Mouse (Mus musculus): ENCODE measurements at regions not wholly inside any gene's neighbourhood (a gene's known extent, or its start where the extent isn't known, plus 50 kb on each side); places are given as distances from the start of the nearest gene placed in this dataset.

DNA sequence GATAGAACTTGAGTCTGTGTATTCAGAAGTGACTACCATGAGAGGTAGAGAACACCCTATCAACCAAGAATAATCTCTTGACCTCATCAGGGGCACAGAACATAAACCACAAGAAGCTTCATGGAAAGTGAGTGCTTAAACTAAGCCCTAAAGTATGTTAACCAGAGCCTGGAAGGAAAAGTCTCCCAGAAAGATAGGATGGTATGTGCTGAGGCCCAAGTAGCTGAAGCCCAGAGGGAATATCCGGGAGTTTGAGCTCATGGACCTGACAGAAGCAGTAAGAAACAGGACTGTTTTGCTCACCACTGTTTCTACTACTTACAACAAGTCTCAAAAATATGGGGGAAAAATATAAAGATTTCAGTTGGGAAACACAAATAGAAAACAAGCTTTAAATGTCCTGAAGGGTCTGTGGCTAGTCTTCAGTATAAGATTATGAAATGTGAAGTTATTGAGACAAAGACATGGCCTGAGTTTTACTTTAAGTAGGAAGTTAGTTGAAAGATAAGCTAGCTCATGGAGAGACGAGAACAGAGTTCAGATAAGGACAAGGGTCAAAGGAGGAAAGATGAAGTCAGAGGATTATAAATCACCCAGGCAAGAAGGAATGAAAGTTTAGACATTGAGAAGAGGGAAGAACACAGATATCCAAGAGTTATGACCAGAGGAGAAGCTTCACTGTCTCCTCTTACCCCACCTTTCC is 315.8 kb upstream of the Tbl1xr1 start:
- Histone ChIP-seq H3K9me3 (ENCODE audit: control insufficient read depth, low read length) (no peaks in the 10 kb centered on the region), H3K9ac (replicated peaks; ENCODE audit: low read depth, low read length) (no peak overlapping the region), H3K27me3 (replicated peaks; ENCODE audit: control insufficient read depth, insufficient read depth, low read length) (no peaks in the 10 kb centered on the region), H3K4me2 (ENCODE audit: low read length) (no peak overlapping the region), H3K36me3 (ENCODE audit: control insufficient read depth, insufficient read depth) (no peaks in the 10 kb centered on the region), H3K4me1 (replicated peaks; ENCODE audit: control insufficient read depth, insufficient read depth, low read length) (no peaks in the 10 kb centered on the region), H3K27ac (ENCODE audit: low read length) (no peak overlapping the region), H3K4me3 (replicated peaks; ENCODE audit: low read length) (no peak overlapping the region)
- 82% methylated on average over 2 of the region's 2 CpGs for WGBS
- no peak for ATAC-seq

DNA sequence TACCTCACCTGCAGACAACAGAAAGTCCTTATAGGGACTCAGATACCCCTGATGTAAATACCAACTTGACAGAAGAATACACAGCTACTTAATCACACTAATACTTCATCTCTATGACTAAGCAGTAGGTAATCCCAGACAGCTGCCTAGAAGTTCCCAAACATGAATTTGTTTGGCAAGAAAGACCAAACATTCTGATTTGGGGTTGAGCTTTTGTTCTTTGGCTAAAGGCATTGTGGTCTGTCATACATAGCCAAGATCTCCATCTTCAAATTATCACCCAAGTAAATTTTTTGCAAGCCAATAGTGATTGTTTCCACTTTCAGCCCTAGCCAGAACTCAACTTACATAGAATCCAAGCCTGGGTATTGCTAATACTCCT is 315.2 kb upstream of the Tbl1xr1 start:
- H3K4me2 ChIP-seq (ENCODE audit: low read length) = no peak overlapping the region
- no peaks in the 10 kb centered on the region for H3K27me3 ChIP-seq (replicated peaks; ENCODE audit: control insufficient read depth, insufficient read depth, low read length)
- no peak overlapping the region for H3K9ac ChIP-seq (replicated peaks; ENCODE audit: low read depth, low read length)
- H3K4me1 ChIP-seq (replicated peaks; ENCODE audit: control insufficient read depth, insufficient read depth, low read length) = no peaks in the 10 kb centered on the region
- H3K9me3 ChIP-seq (ENCODE audit: control insufficient read depth, low read length) = no peaks in the 10 kb centered on the region
- H3K4me3 ChIP-seq (replicated peaks; ENCODE audit: low read length) = no peak overlapping the region
- H3K36me3 ChIP-seq (ENCODE audit: control insufficient read depth, insufficient read depth) = no peaks in the 10 kb centered on the region
- no peak for ATAC-seq
- H3K27ac ChIP-seq (ENCODE audit: low read length) = no peak overlapping the region

DNA sequence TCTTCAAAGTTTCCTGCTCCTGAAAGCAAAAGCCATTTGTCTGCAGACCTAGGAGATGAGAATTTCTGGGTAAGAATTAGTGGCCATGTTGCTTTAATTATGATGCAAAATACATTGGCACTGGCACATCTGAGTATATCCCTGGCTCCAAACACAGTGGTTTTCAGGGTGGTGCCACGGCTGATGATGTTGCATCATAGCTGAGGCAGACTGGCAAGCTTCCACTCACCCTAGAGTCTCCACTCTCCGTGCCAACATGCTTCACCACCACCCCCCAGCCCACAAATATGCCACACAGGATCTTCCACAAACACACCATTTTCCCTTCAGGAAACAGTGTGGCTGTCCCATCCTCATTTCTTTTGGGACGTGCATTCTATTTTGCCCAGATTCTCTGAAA is 314.5 kb upstream of the Tbl1xr1 start:
- H3K9ac ChIP-seq (replicated peaks; ENCODE audit: low read depth, low read length) = no peak overlapping the region
- no peaks in the 10 kb centered on the region for H3K4me1 ChIP-seq (replicated peaks; ENCODE audit: control insufficient read depth, insufficient read depth, low read length)
- no peak overlapping the region for H3K4me2 ChIP-seq (ENCODE audit: low read length)
- H3K27ac ChIP-seq (ENCODE audit: low read length) = no peak overlapping the region
- H3K36me3 ChIP-seq (ENCODE audit: control insufficient read depth, insufficient read depth) = no peaks in the 10 kb centered on the region
- H3K9me3 ChIP-seq (ENCODE audit: control insufficient read depth, low read length) = no peaks in the 10 kb centered on the region
- H3K27me3 ChIP-seq (replicated peaks; ENCODE audit: control insufficient read depth, insufficient read depth, low read length) = no peaks in the 10 kb centered on the region
- WGBS = 62% methylated on average over 3 of the region's 3 CpGs
- no peak overlapping the region for H3K4me3 ChIP-seq (replicated peaks; ENCODE audit: low read length)
- ATAC-seq = no peak

DNA sequence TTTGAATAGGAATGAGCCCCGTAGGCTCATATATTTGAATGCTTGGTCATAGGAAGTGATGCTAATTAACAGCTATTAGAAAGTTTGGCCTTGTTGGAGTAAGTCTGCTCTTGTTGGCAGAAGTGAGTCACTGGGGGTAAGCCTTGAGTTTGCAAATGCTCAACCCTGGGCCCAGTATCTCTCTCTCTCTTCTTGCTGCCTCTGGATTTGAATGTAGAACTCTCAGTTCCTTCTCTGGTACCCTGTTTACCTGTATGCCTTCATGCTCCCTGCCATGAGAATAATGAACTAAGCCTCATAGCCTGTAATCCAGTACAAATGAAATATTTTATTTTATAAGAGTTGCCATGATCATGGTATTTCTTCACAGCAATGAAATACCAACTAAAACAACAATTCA is 308.4 kb upstream of the Tbl1xr1 start:
- Histone ChIP-seq H3K27ac (ENCODE audit: low read length) (no peak overlapping the region), H3K4me1 (replicated peaks; ENCODE audit: control insufficient read depth, insufficient read depth, low read length) (no peaks in the 10 kb centered on the region), H3K9me3 (ENCODE audit: control insufficient read depth, low read length) (no peaks in the 10 kb centered on the region), H3K9ac (replicated peaks; ENCODE audit: low read depth, low read length) (no peak overlapping the region), H3K4me2 (ENCODE audit: low read length) (no peak overlapping the region), H3K36me3 (ENCODE audit: control insufficient read depth, insufficient read depth) (no peaks in the 10 kb centered on the region), H3K4me3 (replicated peaks; ENCODE audit: low read length) (no peak overlapping the region), H3K27me3 (replicated peaks; ENCODE audit: control insufficient read depth, insufficient read depth, low read length) (no peaks in the 10 kb centered on the region)
- WGBS = 94% methylated on average over 1 of the region's 1 CpGs
- no peak for ATAC-seq

DNA sequence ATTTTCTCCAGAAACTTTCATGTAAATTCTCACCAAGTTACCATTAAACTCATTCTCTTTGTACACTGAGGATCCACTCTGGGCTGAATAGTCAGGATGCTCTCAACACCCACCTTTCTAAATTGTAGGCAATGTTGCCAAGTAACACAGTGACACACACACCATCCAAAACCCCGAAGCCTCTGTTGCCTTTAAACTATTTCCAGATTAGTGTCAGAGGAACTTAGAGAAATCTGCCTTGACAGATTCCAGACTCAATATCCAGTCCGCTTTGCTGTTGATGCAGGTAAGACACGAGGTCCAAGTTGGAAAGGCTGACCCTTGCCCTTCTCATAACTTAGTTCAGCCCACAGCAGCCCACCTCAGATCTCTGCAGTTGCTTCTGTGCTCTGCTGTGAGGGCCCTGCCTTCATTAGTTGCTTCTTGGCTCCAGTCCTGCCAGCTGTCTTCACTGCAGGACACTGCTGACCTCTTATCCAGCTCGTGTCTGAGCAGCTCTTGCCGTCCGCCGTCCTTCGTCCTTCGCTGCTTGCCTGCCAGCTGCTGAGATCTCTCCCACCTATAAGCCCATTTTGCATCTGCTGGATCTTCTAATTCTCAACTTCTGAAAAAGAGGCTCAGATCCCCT is 306.4 kb upstream of the Tbl1xr1 start:
- WGBS = 56% methylated on average over 9 of the region's 9 CpGs

GRCm38 (mm10) chr3:21771752-21772298 is 304.6 kb upstream of the Tbl1xr1 start:
- H3K36me3 ChIP-seq (ENCODE audit: control insufficient read depth, insufficient read depth) = no peaks in the 10 kb centered on the region
- H3K4me2 ChIP-seq (ENCODE audit: low read length) = no peak overlapping the region
- no peaks in the 10 kb centered on the region for H3K27me3 ChIP-seq (replicated peaks; ENCODE audit: control insufficient read depth, insufficient read depth, low read length)
- ATAC-seq = no peak
- 80% methylated on average over 4 of the region's 4 CpGs for WGBS
- no peak overlapping the region for H3K9ac ChIP-seq (replicated peaks; ENCODE audit: low read depth, low read length)
- H3K27ac ChIP-seq (ENCODE audit: low read length) = no peak overlapping the region
- H3K4me1 ChIP-seq (replicated peaks; ENCODE audit: control insufficient read depth, insufficient read depth, low read length) = no peaks in the 10 kb centered on the region
- no peak overlapping the region for H3K4me3 ChIP-seq (replicated peaks; ENCODE audit: low read length)
- no peaks in the 10 kb centered on the region for H3K9me3 ChIP-seq (ENCODE audit: control insufficient read depth, low read length)

More for the DNA sequence above, 306.4 kb upstream of the Tbl1xr1 start:
- H3K27me3 ChIP-seq (replicated peaks; ENCODE audit: control insufficient read depth, insufficient read depth, low read length) = no peaks in the 10 kb centered on the region
- H3K36me3 ChIP-seq (ENCODE audit: control insufficient read depth, insufficient read depth) = no peaks in the 10 kb centered on the region
- no peaks in the 10 kb centered on the region for H3K9me3 ChIP-seq (ENCODE audit: control insufficient read depth, low read length)
- no peak overlapping the region for H3K9ac ChIP-seq (replicated peaks; ENCODE audit: low read depth, low read length)
- no peak for ATAC-seq
- no peak overlapping the region for H3K4me2 ChIP-seq (ENCODE audit: low read length)
- no peak overlapping the region for H3K27ac ChIP-seq (ENCODE audit: low read length)
- no peaks in the 10 kb centered on the region for H3K4me1 ChIP-seq (replicated peaks; ENCODE audit: control insufficient read depth, insufficient read depth, low read length)
- H3K4me3 ChIP-seq (replicated peaks; ENCODE audit: low read length) = no peak overlapping the region

GRCm38 (mm10) chr3:21774172-21774842 is 302.1 kb upstream of the Tbl1xr1 start:
- 90% methylated on average over 4 of the region's 4 CpGs for WGBS

DNA sequence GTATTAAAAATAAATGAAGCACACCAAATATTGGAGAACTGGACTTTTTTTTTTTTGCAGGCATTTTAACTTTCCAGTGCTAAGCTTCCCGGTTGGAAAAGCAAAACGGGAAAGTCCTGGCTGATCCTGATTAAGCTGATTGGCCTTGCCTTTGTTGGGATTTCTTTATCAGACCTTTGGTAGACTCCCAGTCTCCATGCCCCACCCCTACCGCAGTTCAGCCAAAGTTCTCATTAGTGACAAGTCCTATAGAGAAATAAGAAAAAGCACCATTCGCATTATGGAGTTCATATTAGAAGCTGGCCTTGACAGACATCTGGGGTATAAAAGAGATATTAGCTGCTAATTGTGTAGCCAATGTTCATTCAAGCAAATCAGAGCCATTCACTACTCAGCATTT is 297.7 kb upstream of the Tbl1xr1 start:
- no peak overlapping the region for H3K9ac ChIP-seq (replicated peaks; ENCODE audit: low read depth, low read length)
- no peaks in the 10 kb centered on the region for H3K27me3 ChIP-seq (replicated peaks; ENCODE audit: control insufficient read depth, insufficient read depth, low read length)
- 3% methylated on average over 4 of the region's 4 CpGs for WGBS
- H3K4me2 ChIP-seq (ENCODE audit: low read length) = no peak overlapping the region
- no peak overlapping the region for H3K4me3 ChIP-seq (replicated peaks; ENCODE audit: low read length)
- H3K9me3 ChIP-seq (ENCODE audit: control insufficient read depth, low read length) = no peaks in the 10 kb centered on the region
- H3K27ac ChIP-seq (ENCODE audit: low read length) = no peak overlapping the region
- no peaks in the 10 kb centered on the region for H3K4me1 ChIP-seq (replicated peaks; ENCODE audit: control insufficient read depth, insufficient read depth, low read length)
- no peak for ATAC-seq
- H3K36me3 ChIP-seq (ENCODE audit: control insufficient read depth, insufficient read depth) = no peaks in the 10 kb centered on the region

More at GRCm38 (mm10) chr3:21774172-21774842, 302.1 kb upstream of the Tbl1xr1 start:
- Histone ChIP-seq H3K27me3 (replicated peaks; ENCODE audit: control insufficient read depth, insufficient read depth, low read length) (no peaks in the 10 kb centered on the region), H3K9me3 (ENCODE audit: control insufficient read depth, low read length) (no peaks in the 10 kb centered on the region), H3K4me3 (replicated peaks; ENCODE audit: low read length) (no peak overlapping the region), H3K36me3 (ENCODE audit: control insufficient read depth, insufficient read depth) (no peaks in the 10 kb centered on the region), H3K27ac (ENCODE audit: low read length) (no peak overlapping the region), H3K9ac (replicated peaks; ENCODE audit: low read depth, low read length) (no peak overlapping the region), H3K4me2 (ENCODE audit: low read length) (no peak overlapping the region), H3K4me1 (replicated peaks; ENCODE audit: control insufficient read depth, insufficient read depth, low read length) (no peaks in the 10 kb centered on the region)
- no peak for ATAC-seq

DNA sequence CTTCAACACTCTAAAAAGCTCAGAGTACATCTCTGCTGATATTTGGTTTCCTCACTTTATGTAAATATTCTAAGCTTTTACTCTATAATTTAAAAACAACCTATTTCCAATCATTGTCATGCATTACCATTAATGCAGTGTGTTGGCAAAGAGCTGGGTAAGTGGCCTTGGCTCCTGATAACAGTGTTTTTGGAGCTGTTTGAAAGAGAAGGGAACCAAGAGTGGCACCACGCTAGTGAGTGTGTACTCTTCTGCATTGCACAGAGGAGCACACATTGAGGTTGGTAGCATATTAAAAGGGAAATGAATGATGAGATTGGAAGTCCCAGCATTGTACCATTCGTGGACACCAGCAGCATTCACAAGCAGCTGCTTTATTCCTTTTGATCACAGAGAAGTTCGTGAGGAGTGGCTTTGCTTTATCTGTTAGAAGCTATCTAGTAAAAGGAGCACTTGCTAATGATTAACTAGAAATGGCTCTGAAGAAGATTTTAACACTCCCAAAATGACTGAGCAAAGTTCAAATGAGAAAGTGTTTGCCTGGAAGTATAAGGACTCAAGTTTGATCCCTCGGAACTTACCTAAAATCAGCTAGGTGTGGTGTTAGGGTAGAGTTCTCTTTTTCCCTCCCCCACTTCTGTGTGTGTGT is 284.3 kb upstream of the Tbl1xr1 start:
- no peaks in the 10 kb centered on the region for H3K4me1 ChIP-seq (replicated peaks; ENCODE audit: control insufficient read depth, insufficient read depth, low read length)
- H3K27me3 ChIP-seq (replicated peaks; ENCODE audit: control insufficient read depth, insufficient read depth, low read length) = no peaks in the 10 kb centered on the region
- ATAC-seq = no peak
- H3K4me3 ChIP-seq (replicated peaks; ENCODE audit: low read length) = no peak overlapping the region
- no peak overlapping the region for H3K4me2 ChIP-seq (ENCODE audit: low read length)
- H3K9me3 ChIP-seq (ENCODE audit: control insufficient read depth, low read length) = no peaks in the 10 kb centered on the region
- H3K9ac ChIP-seq (replicated peaks; ENCODE audit: low read depth, low read length) = no peak overlapping the region
- no peak overlapping the region for H3K27ac ChIP-seq (ENCODE audit: low read length)
- WGBS = 64% methylated on average over 4 of the region's 4 CpGs
- H3K36me3 ChIP-seq (ENCODE audit: control insufficient read depth, insufficient read depth) = no peaks in the 10 kb centered on the region
